11 mouse cellular contexts compared by ENCODE assay signal in genomic region chr2:97478175-97478924, GRCm38 (mm10).
A peak's percentile ranks its signal among the peaks of the same experiment; 100 is the strongest.
DNase-seq lines count a peak whose midpoint lies in the region; ATAC-seq and TF ChIP-seq lines count a peak whose summit lies in the region.
"Had no signal": no experiment of that assay in that cellular context is flagged by ENCODE, and none has a peak within 500 bp of the region (broad histone marks: within the 10 kb centered on the region; RNA-seq: fewer than 3 reads in every experiment).

No protein-coding gene starts in this region.

- no peaks in the 10 kb centered on the region for H3K9me3 ChIP-seq in hindbrain, embryonic 13.5 days
- H3K9me3 ChIP-seq in neural tube, embryonic 12.5 days: no peaks in the 10 kb centered on the region
- H3K9me3 ChIP-seq: limb, embryonic 13.5 days had no signal

- peak overlapping the region; percentile 47 for H3K4me2 ChIP-seq in hindbrain, embryonic 13.5 days
- peak overlapping the region; percentile 18 for H3K4me2 ChIP-seq in neural tube, embryonic 12.5 days (replicated peaks)
- H3K4me2 ChIP-seq: limb, embryonic 13.5 days had no signal

- ATAC-seq in hindbrain, embryonic 13.5 days (ENCODE audit: low FRiP score): peak; percentile 93
- ATAC-seq in neural tube, embryonic 12.5 days (ENCODE audit: low FRiP score, low read depth): peak; percentile 87
- ATAC-seq: inflammation-experienced regulatory T-cells, adult 6 months had no signal

- no peaks in the 10 kb centered on the region for H3K27me3 ChIP-seq in hindbrain, embryonic 13.5 days
- no peaks in the 10 kb centered on the region for H3K27me3 ChIP-seq in neural tube, embryonic 12.5 days (replicated peaks)
- H3K27me3 ChIP-seq: limb, embryonic 13.5 days had no signal

- H3K36me3 ChIP-seq in hindbrain, embryonic 13.5 days: no peaks in the 10 kb centered on the region
- no peaks in the 10 kb centered on the region for H3K36me3 ChIP-seq in neural tube, embryonic 12.5 days
- H3K36me3 ChIP-seq: limb, embryonic 13.5 days had no signal

- 27% methylated on average over 10 of the region's 10 CpGs for WGBS in hindbrain, embryonic 13.5 days
- 38% methylated on average over 10 of the region's 10 CpGs for WGBS in neural tube, embryonic 12.5 days

- H3K4me1 ChIP-seq in hindbrain, embryonic 13.5 days (replicated peaks): peaks cover 13% of the 10 kb centered on the region
- peaks cover 8% of the 10 kb centered on the region for H3K4me1 ChIP-seq in neural tube, embryonic 12.5 days

- intact Hi-C loops in left cerebral cortex, postnatal 14 days (cut with DNase I): loop anchor here (10.0 kb wide), 2 partner anchors 106 to 136 kb away; no protein-coding TSS in a partner anchor
- intact Hi-C loops in gastrocnemius, adult 2 months (cut with DNase I): no loop called here

- peak overlapping the region; percentile 43 for H3K9ac ChIP-seq in hindbrain, embryonic 13.5 days
- no peak overlapping the region for H3K9ac ChIP-seq in neural tube, embryonic 12.5 days
- H3K9ac ChIP-seq: limb, embryonic 13.5 days had no signal

- DNase-seq in left cerebral cortex, postnatal 14 days (ENCODE audit: low spot score in 2 of 2): peak; percentile 19 to 57
- no peak for DNase-seq in left cerebral cortex, adult 11 months (ENCODE audit: low spot score)
- DNase-seq in embryo, embryonic 9.5 days (ENCODE audit: extremely low spot score): peak; percentile 2
- no peak for DNase-seq in gastrocnemius, adult 2 months
- DNase-seq in heart, adult 18-20 months: no peak
- no peak for DNase-seq in right cerebral cortex, adult 2 months (ENCODE audit: low spot score in 2 of 2)
- DNase-seq: lung, postnatal 4 days had no signal

- TF ChIP-seq CTCF in gastrocnemius, adult 2 months (IDR thresholded peaks at IDR 0.05): no peak

- H3K27ac ChIP-seq in hindbrain, embryonic 13.5 days: peak overlapping the region; percentile 70
- no peak overlapping the region for H3K27ac ChIP-seq in neural tube, embryonic 12.5 days
- H3K27ac ChIP-seq in gastrocnemius, adult 2 months: no peak overlapping the region
- H3K27ac ChIP-seq: limb, embryonic 13.5 days had no signal

- H3K4me3 ChIP-seq in hindbrain, embryonic 13.5 days: peak overlapping the region; percentile 27
- H3K4me3 ChIP-seq in neural tube, embryonic 12.5 days: no peak overlapping the region
- H3K4me3 ChIP-seq in gastrocnemius, adult 2 months: no peak overlapping the region
- H3K4me3 ChIP-seq: limb, embryonic 13.5 days had no signal

Comparison
In these comparisons a context has a peak if more than half of its experiments do, and no peak if none do; other contexts are left out.
1. DNase-seq: peak in left cerebral cortex, postnatal 14 days (2 of 2) and embryo, embryonic 9.5 days (single experiment); none in left cerebral cortex, adult 11 months (single experiment), gastrocnemius, adult 2 months (single experiment), heart, adult 18-20 months (0 of 2) and right cerebral cortex, adult 2 months (0 of 2).